Comparison of ENCODE assay signal across 39 mouse cellular contexts in the genomic region with DNA sequence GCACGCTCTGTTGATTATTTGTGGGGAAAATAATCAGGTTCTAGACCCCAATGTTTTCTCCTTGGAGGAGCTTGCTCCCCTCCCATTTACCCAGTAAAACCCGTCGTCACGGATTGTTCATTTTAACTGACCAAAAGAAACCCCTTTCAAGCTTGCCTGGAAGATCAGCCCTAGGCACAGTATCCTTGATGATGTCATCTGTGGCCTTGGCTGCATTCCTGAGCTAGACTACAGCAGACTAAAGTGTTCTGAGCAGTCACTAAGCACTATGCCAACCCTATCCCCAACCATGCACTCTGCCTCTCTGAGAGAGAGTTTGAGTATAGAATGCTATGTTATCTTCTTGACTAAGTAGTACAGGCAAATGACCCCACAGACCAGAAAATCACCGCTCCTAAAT. TPM values are rescaled to one million over a fixed set of nuclear protein-coding genes. Genes with fewer than 3 reads are reported as not detected.
DNase-seq lines count a peak whose midpoint lies in the region; ATAC-seq and TF ChIP-seq lines count a peak whose summit lies in the region.
"Had no signal": no experiment of that assay in that cellular context is flagged by ENCODE, and none has a peak within 500 bp of the region (broad histone marks: within the 10 kb centered on the region; RNA-seq: fewer than 3 reads in every experiment).

No protein-coding gene starts in this region.

- H3K9ac ChIP-seq in midbrain, embryonic 14.5 days (replicated peaks; ENCODE audit: low read length), result no peak overlapping the region
- H3K9ac ChIP-seq: heart, embryonic 13.5 days; hindbrain, embryonic 15.5 days; limb, embryonic 15.5 days; liver, embryonic 13.5 days had no signal

- H3K36me3 ChIP-seq in midbrain, embryonic 14.5 days (ENCODE audit: control insufficient read depth, insufficient read depth, low read length), result no peaks in the 10 kb centered on the region
- no peaks in the 10 kb centered on the region for H3K36me3 ChIP-seq in midbrain, embryonic 10.5 days
- H3K36me3 ChIP-seq: hindbrain, embryonic 15.5 days; limb, embryonic 10.5 days; liver, embryonic 13.5 days had no signal

- peak; percentile 29 for DNase-seq in ovary, adult 18-20 months (ENCODE audit: low spot score)
- no peak for DNase-seq in ovary, postnatal 14 days (ENCODE audit: low spot score)
- DNase-seq in NIH3T3 (ENCODE audit: low read depth), result peak; percentile 54
- DNase-seq in adrenal gland, postnatal 10 days, result peak; percentile 70
- peak; percentile 28 for DNase-seq in brain, embryonic 14.5 days (ENCODE audit: low read depth)
- DNase-seq in midbrain, embryonic 14.5 days, result no peak
- no peak for DNase-seq in midbrain, embryonic 10.5 days (ENCODE audit: low spot score)
- DNase-seq: B cell, adult 2 months; cerebellum, adult 18-20 months; cerebellum, postnatal 10 days; gastrocnemius, postnatal 10 days; heart, postnatal 10 days; kidney, adult 18-20 months; kidney, postnatal 4 days; layer of hippocampus, postnatal 36 days; liver, embryonic 13.5 days; lung, adult 2 months; lung, postnatal 10 days; retina, postnatal 1 day; right cerebral cortex, postnatal 14 days; thymus, adult 18-20 months; thymus, postnatal 25 days had no signal

- H3K4me1 ChIP-seq in midbrain, embryonic 14.5 days (ENCODE audit: control insufficient read depth, insufficient read depth, low read length), result peaks cover 8% of the 10 kb centered on the region; the same call in 1 of the 2 replicates
- peaks cover 11% of the 10 kb centered on the region for H3K4me1 ChIP-seq in midbrain, embryonic 10.5 days

- TF ChIP-seq CTCF in brain, embryonic 14.5 days (IDR thresholded peaks at IDR 0.05; ENCODE audit: borderline replicate concordance, extremely low read depth, insufficient read depth, insufficient read length), result no peak

- TF ChIP-seq POLR2A in brain, embryonic 14.5 days (IDR thresholded peaks at IDR 0.05; ENCODE audit: borderline replicate concordance, extremely low read depth, insufficient read depth, insufficient read length, poor library complexity, severe bottlenecking), result no peak

- no peak for ATAC-seq in midbrain, embryonic 14.5 days (ENCODE audit: low FRiP score, low TSS enrichment)
- ATAC-seq: inflammation-experienced regulatory T-cells, adult 6 months; midbrain, embryonic 16.5 days had no signal

- H3K4me3 ChIP-seq in midbrain, embryonic 14.5 days (replicated peaks; ENCODE audit: low read depth, low read length), result no peak overlapping the region
- no peak overlapping the region for H3K4me3 ChIP-seq in midbrain, embryonic 10.5 days
- H3K4me3 ChIP-seq: erythroblast, embryonic 14.5 days; heart, embryonic 13.5 days; hindbrain, embryonic 15.5 days; limb, embryonic 10.5 days; limb, embryonic 15.5 days; liver, embryonic 13.5 days had no signal

- no peak overlapping the region for H3K4me2 ChIP-seq in midbrain, embryonic 14.5 days (ENCODE audit: low read length)
- H3K4me2 ChIP-seq: heart, embryonic 13.5 days; hindbrain, embryonic 15.5 days; limb, embryonic 15.5 days; liver, embryonic 13.5 days had no signal

- WGBS in midbrain, embryonic 14.5 days, result 83% methylated on average over 5 of the region's 5 CpGs
- 82% methylated on average over 5 of the region's 5 CpGs for WGBS in midbrain, embryonic 10.5 days

- H3K27ac ChIP-seq in midbrain, embryonic 14.5 days (replicated peaks; ENCODE audit: low read depth, low read length), result no peak overlapping the region
- H3K27ac ChIP-seq in midbrain, embryonic 10.5 days (replicated peaks), result no peak overlapping the region
- H3K27ac ChIP-seq: heart, embryonic 13.5 days; hindbrain, embryonic 15.5 days; limb, embryonic 10.5 days; limb, embryonic 15.5 days; liver, embryonic 13.5 days; macrophage had no signal

- no peaks in the 10 kb centered on the region for H3K9me3 ChIP-seq in midbrain, embryonic 14.5 days (ENCODE audit: control insufficient read depth, low read length)
- H3K9me3 ChIP-seq in midbrain, embryonic 10.5 days (replicated peaks), result no peaks in the 10 kb centered on the region
- H3K9me3 ChIP-seq: heart, embryonic 13.5 days; hindbrain, embryonic 15.5 days; limb, embryonic 10.5 days; limb, embryonic 15.5 days; liver, embryonic 13.5 days had no signal

- no peaks in the 10 kb centered on the region for H3K27me3 ChIP-seq in midbrain, embryonic 14.5 days (ENCODE audit: control insufficient read depth, insufficient read depth, low read length)
- peaks cover 11% of the 10 kb centered on the region for H3K27me3 ChIP-seq in midbrain, embryonic 10.5 days (ENCODE audit: low read depth, poor library complexity, severe bottlenecking)
- H3K27me3 ChIP-seq: heart, embryonic 13.5 days; hindbrain, embryonic 15.5 days had no signal

RNA-seq across cellular contexts. Expression of a gene that starts 5.2 kb away (rescaled TPM):
- 1 to 10 TPM; 2.1 to 2.6 TPM for total RNA-seq in adrenal gland, postnatal 10 days (2021)
- polyA plus RNA-seq in brain, embryonic 14.5 days (2012; rRNA removed), result not detected in 2 replicates
- not detected in 2 replicates for polyA plus RNA-seq in midbrain, embryonic 14.5 days (2014; fragmentation: Nextera tagmentation; extraction: Ambion mirVana)
- polyA plus RNA-seq in midbrain, embryonic 10.5 days (2016; fragmentation: Nextera tagmentation; extraction: Ambion mirVana), result not detected in 2 replicates
- total RNA-seq: gastrocnemius, postnatal 10 days; hematopoietic stem cell, adult 5-6 weeks; layer of hippocampus, postnatal 36 days; megakaryocyte-erythroid progenitor cell, adult 5-6 weeks had no signal
- polyA plus RNA-seq: cortical plate, adult 2 months; erythroblast, embryonic 14.5 days; forebrain, embryonic 11.5 days; gonadal fat pad, adult 2 months; hindbrain, embryonic 15.5 days; inflammation-experienced regulatory T-cells, adult 6 months; kidney, embryonic 16.5 days; limb, embryonic 10.5 days; limb, embryonic 15.5 days; liver, embryonic 13.5 days; lung, adult 2 months; macrophage; neural tube, embryonic 11.5 days; small intestine, adult 2 months; stomach, embryonic 14.5 days had no signal

RNA-seq across cellular contexts. Expression of a gene that starts 20.1 kb away (rescaled TPM):
- total RNA-seq in adrenal gland, postnatal 10 days (2021), result 10 to 100 TPM; 68.7 to 79.0 TPM
- 47.1 and 53.3 TPM in 2 replicates for polyA plus RNA-seq in brain, embryonic 14.5 days (2012; rRNA removed)
- 106 and 114 TPM in 2 replicates for polyA plus RNA-seq in midbrain, embryonic 14.5 days (2014; fragmentation: Nextera tagmentation; extraction: Ambion mirVana)
- polyA plus RNA-seq in midbrain, embryonic 10.5 days (2016; fragmentation: Nextera tagmentation; extraction: Ambion mirVana), result 70.2 and 82.7 TPM in 2 replicates

RNA-seq across cellular contexts. Expression of a gene that starts 20.2 kb away (rescaled TPM):
- 10 to 100 TPM in 1 of 2 experiments, 1 to 10 TPM in 1; 6.1 to 10.7 TPM for total RNA-seq in adrenal gland, postnatal 10 days (2021)
- 11.6 and 13.0 TPM in 2 replicates for polyA plus RNA-seq in brain, embryonic 14.5 days (2012; rRNA removed)
- polyA plus RNA-seq in midbrain, embryonic 14.5 days (2014; fragmentation: Nextera tagmentation; extraction: Ambion mirVana), result 11.6 and 18.0 TPM in 2 replicates
- polyA plus RNA-seq in midbrain, embryonic 10.5 days (2016; fragmentation: Nextera tagmentation; extraction: Ambion mirVana), result 17.4 and 17.5 TPM in 2 replicates

Comparison
In these comparisons a context has a peak if more than half of its experiments do, and no peak if none do; other contexts are left out.
1. DNase-seq: peak in ovary, adult 18-20 months (single experiment), NIH3T3 (single experiment), adrenal gland, postnatal 10 days (single experiment) and brain, embryonic 14.5 days (single experiment); none in ovary, postnatal 14 days (single experiment), midbrain, embryonic 14.5 days (single experiment) and midbrain, embryonic 10.5 days (single experiment).